Mouse (Mus musculus) NIH3T3 (cell line): ENCODE data around the gene Itsn1.
A peak's percentile ranks its signal among the peaks of the same experiment; 100 is the strongest.

Experiments
- DNase-seq: peaks from one replicate; pipeline ENCODE4 v3.0.0-alpha.2; 2012; ENCODE audit warnings: low read depth

The Itsn1 gene

GRCm38 (mm10) chr16:91730446-91730845, 1.4 kb downstream of the Itsn1 start:
- DNase-seq = peak; percentile 39

DNA sequence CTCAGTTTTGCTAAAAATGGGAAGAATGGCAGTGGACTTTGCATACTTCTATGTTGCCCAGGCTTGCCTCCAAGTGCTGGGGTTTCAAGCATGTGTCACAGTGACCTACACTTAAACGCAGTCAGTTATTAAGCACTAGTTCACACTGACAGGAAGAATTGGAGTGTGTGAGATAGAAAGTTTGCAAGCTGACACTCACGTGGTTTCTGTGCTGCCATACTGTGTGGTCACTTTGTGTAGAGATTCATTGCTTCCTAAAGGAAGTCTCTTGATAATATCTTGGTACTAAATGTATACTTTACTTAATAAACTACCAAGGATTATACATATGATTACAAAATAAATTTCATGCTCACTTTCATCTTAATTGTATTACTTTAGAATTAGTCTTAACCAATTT, 3.7 kb downstream of the Itsn1 start:
- DNase-seq = no peak

DNA sequence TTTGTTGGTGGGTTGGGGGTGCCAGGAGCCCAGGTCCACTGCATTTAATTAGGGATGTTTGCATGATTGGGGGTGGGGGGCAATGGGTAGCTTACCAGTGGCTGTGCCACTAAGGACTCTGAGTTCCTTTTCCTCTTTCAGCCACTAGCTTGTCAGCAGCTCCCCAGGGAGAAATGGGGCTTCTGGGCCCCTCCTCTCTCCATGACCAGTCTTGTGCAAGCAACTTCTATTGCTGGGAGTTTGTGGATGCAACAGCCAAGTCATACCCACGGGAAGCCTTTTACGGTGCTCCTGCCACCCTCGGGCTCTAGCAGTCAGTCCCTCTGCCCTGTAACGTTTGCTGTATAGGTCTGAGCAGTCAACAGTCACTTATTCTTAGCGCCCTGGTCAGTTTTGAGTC, 5.7 kb downstream of the Itsn1 start:
- peak; percentile 17 for DNase-seq

GRCm38 (mm10) chr16:91736046-91736816, 7.2 kb downstream of the Itsn1 start:
- DNase-seq = no peak

DNA sequence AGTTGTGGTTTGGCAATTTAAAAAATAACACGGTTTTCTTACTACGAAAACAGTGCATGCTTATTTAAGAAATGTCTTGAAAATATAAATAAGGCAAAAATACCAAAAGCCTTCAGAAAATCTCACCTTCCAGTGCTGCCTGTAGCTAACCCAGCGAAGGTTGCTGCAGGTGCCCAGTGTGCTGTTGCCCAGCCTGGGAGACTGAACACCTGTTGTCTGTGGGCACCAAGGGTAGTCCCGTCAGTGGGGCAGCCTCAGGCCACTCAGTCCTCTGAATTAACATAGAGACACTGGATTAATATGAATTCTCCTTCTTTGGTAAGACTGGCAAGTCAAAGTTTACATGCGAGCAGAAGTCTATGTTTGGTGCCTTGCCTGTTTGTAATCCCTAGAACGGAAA, 9.4 kb downstream of the Itsn1 start:
- DNase-seq = no peak

- no peak for DNase-seq
These were observed 11.3 kb downstream of the Itsn1 start for GRCm38 (mm10) chr16:91740184-91740917.

DNA sequence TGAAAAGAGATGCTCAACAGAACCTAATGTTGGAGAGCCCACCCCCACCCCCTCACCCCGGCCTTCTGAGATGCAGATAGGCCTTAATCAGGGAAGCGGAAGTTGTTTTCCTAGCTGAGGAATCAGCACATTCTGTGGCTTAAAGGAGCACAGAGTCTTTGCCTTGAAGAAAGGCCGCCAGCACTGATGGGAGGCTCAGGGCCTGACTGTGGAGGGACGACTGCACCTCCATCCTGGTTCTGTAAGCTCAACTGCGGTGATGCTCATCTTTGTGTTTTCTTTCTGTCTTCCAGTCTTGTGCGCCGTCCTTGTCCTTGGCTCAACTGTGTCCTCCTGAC, 11.8 kb downstream of the Itsn1 start:
- DNase-seq = no peak

GRCm38 (mm10) chr16:91743055-91743454, 14.0 kb downstream of the Itsn1 start:
- DNase-seq = no peak

DNA sequence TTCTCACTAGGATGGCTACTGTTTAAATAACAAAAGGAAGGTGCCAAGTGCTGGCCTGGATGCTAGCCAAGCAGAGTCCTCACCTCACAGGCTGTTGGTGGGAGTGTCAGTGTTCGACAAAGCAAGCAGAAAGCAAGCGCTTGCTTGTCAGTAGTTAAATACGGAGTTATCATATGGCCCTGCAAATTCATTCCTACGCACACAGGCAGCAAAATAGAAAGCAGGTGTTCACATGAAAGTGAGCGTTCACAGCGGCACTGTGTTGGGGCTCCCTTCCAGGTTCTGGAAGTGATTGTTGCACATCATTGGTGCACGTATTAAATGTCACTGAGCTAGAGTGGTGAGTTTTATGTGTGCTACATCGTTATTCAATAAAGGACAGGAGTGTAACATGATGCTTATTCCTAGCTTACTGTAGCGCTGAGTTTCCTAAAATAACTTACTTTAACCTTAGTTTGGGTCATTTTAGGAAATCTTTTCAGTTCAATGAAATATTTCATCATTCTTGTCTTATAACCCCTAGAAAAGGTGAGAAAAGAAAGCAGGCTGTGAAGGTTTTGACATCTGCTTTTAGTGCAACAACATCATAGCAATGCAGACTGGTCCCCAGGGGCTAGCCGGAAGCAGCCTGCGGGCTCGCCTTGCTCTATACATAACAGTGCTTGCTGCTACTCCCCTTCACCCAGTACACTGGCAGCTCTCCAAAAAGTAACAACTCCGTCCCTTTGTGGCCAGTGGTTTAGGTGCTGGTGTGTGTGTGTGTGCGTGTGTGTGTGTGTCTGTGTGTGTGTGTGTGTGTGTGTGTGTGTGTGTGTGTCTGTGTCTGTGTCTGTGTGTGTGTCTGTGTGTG, 17.2 kb downstream of the Itsn1 start:
- DNase-seq = peak; percentile 73

GRCm38 (mm10) chr16:91747567-91747966, 18.5 kb downstream of the Itsn1 start:
- DNase-seq = no peak

GRCm38 (mm10) chr16:91751644-91752385, 22.7 kb downstream of the Itsn1 start:
- no peak for DNase-seq

DNA sequence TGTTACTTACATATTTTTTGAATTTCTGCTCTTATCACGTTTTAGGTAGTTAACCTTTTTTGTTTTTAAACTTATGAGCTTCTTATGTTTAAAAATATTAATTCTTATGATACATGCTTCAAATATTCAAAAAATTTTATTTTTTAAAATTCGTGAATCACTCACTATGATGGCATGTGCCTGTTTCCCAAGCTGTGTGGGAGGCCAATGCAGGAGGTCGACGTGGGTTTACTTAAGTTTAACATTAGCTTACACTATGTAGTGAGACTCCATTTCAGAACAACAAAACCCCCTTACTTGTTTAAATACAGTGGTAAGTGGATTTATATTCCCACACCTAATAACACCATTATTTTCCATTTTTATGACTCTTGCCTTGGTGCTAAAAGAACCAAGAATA, 24.5 kb downstream of the Itsn1 start:
- peak; percentile 57 for DNase-seq

GRCm38 (mm10) chr16:91754957-91755356, 25.9 kb downstream of the Itsn1 start:
- DNase-seq = no peak

DNA sequence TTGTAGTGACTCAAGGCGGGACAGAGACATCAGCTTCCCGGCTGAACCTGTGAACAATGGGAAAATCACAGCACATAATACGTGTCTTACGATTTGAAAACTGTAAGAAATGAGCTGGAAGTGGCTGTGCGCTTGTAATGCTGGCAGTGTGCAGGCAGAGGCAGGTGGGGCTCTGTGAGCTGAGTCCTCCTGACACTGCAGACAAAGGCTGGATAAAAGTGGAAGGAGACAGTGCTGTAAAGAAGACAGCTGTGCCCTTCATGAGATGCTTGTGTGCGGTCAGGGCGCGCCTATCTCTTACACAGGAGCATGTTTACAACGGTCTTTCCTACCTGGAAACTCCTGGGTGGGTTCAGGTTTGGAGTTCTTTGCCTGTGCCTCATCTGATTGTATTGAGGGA, 32.1 kb downstream of the Itsn1 start:
- no peak for DNase-seq

DNA sequence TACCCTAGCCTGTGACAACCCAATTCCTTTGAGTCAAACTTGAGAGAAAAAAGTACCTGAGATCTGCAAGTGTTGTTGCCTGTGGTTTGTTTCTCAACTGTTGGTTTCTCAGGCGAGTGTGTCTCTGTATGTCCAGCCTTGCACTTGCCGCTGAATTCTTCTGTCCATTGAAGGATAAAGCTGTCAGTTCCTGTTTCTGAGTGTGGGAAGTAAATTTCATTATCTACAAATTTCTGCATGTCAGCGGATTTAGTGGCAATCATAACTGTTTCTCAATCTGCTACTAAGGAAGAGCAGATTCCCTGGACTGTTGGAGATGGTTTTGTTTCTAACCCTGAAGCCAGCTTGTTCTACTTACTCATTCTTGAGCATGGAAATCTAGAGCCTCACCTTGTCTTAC, 32.7 kb downstream of the Itsn1 start:
- DNase-seq = no peak

- DNase-seq = peak; percentile 12
These were observed 33.4 kb downstream of the Itsn1 start for GRCm38 (mm10) chr16:91762476-91762875.

- no peak for DNase-seq
These were observed 34.9 kb downstream of the Itsn1 start for GRCm38 (mm10) chr16:91763975-91764374.

- peak; percentile 29 for DNase-seq
These were observed 35.3 kb downstream of the Itsn1 start for GRCm38 (mm10) chr16:91764414-91764813.

DNA sequence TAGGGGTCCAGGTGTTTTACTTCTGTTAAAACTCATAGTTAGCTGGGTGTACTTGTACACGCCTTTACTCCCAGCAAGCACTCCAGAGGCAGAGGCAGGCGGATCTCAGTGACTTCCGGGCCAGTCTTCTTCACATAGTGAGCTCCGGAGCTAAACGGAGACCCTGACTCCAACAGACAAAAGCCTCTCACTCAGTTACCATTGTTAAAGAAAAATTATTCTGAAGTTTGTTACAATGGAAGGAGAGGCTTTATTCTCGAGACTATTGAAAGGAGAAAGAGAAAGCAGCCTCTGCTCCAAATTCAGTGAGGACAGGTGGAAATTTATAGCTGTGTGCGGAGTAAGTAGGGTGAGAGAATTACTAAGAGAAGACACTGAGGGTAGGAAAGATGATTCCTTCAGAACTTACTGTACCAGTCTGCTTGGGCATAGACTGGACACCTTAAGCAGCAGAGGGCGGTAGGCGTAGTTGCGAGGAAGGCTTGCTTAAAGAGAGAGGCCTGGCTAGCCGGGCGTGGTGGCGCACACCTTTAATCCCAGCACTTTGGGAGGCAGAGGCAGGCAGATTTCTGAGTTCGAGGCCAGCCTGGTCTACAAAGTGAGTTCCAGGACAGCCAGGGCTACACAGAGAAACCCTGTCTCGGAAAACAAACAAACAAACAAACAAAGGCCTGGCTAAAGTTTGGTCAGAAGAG, 36.2 kb downstream of the Itsn1 start:
- no peak for DNase-seq

GRCm38 (mm10) chr16:91765816-91766210, 36.7 kb downstream of the Itsn1 start:
- no peak for DNase-seq

- DNase-seq = peak; percentile 37
These were observed 38.2 kb downstream of the Itsn1 start for GRCm38 (mm10) chr16:91767165-91767701.
